Mouse (Mus musculus) forebrain, postnatal 0 days (tissue): Measurements from ENCODE around the gene Rdh13. TPM values are rescaled to one million over a fixed set of nuclear protein-coding genes. Genes with fewer than 3 reads are reported as not detected.

Experiments
- ATAC-seq: fragments of 200-750 bp; cut with Nextera tagmentation; 2 replicates; pipeline ENCODE4 v1.8.0; 2017; ENCODE audit warnings: mild to moderate bottlenecking, moderate library complexity
- DNase-seq: peaks from one replicate; pipeline ENCODE4 v3.0.0-alpha.2; 2015
- H3K27ac ChIP-seq: fragments of 300-500 bp; sonication (generic); 2 replicates; pipeline ENCODE4 v1.5.1; 2014; ENCODE audit warnings: low read depth, mild to moderate bottlenecking, antibody characterized with exemption, low read length, moderate library complexity, mixed read lengths
- H3K27me3 ChIP-seq: fragments of 300-500 bp; sonication (generic); 2 replicates; pipeline ENCODE4 v1.6.1; 2014; ENCODE audit warnings: mild to moderate bottlenecking, low read length, mixed read lengths; ENCODE audit not compliant: insufficient read depth
- H3K36me3 ChIP-seq: fragments of 300-500 bp; sonication (generic); 2 replicates; pipeline ENCODE4 v1.6.1; 2014; ENCODE audit warnings: mild to moderate bottlenecking, moderate library complexity; ENCODE audit not compliant: insufficient read depth
- H3K4me1 ChIP-seq: fragments of 300-500 bp; sonication (generic); 2 replicates; pipeline ENCODE4 v1.6.1; 2014; ENCODE audit warnings: antibody characterized with exemption; ENCODE audit not compliant: insufficient read depth
- H3K4me2 ChIP-seq: fragments of 300-500 bp; sonication (generic); 2 replicates; pipeline ENCODE4 v1.6.1; 2014; ENCODE audit warnings: low read depth, mild to moderate bottlenecking, moderate library complexity
- H3K4me3 ChIP-seq: fragments of 300-500 bp; sonication (generic); 2 replicates; pipeline ENCODE4 v1.5.1; 2014; ENCODE audit warnings: low read depth, low read length, mixed read lengths
- H3K9ac ChIP-seq: fragments of 300-500 bp; sonication (generic); 2 replicates; pipeline ENCODE4 v1.6.1; 2014; ENCODE audit warnings: mild to moderate bottlenecking
- H3K9me3 ChIP-seq: fragments of 300-500 bp; sonication (generic); 2 replicates; pipeline ENCODE4 v1.6.1; 2016; ENCODE audit warnings: low read length
- CTCF ChIP-seq: sonication (generic); IDR thresholded peaks from 2 replicates; pipeline ENCODE4 v1.5.1; 2016; ENCODE audit warnings: antibody characterized with exemption, control low read depth, low read depth
- WGBS: fragments of 180-500 bp; shearing (Covaris S2); extraction: QIAGEN DNeasy Blood & Tissue Kit; methylation state at CpG from one replicate; pipeline ENCODE4 v1.1.7; 2014; 5-methylcytosine and 5-hydroxymethylcytosine counted together
- polyA plus RNA-seq: library from polyadenylated mRNA; unstranded; fragments of >200 nt; fragmentation: Nextera tagmentation; extraction: Ambion mirVana; gene quantifications from 2 replicates; pipeline ENCODE4 v1.2.1, GENCODE M21; 2015
- total RNA-seq: library from RNA; depleted of rRNA; stranded (reverse); fragments of >200 nt; gene quantifications from 2 replicates; pipeline ENCODE4 v1.2.3, GENCODE M21; 2014

Rdh13 gene
- total and polyA plus RNA-seq, 2 experiments from 2014 or later, result 37.9 to 84.5 TPM

GRCm38 (mm10) chr7:4478021-4478795 lies 32.8 kb upstream of the Rdh13 start:
- peak overlapping the region; percentile 35 for H3K9ac ChIP-seq
- H3K9me3 ChIP-seq, result no peaks in the 10 kb centered on the region
- H3K27ac ChIP-seq, result no peak overlapping the region
- peak overlapping the region; percentile 37 for H3K4me3 ChIP-seq
- ATAC-seq (peak; percentile 93), DNase-seq (peak; percentile 74)
- no peaks in the 10 kb centered on the region; the same call in 1 of the 2 replicates for H3K27me3 ChIP-seq
- TF ChIP-seq CTCF, result 0 out of 2 replicates have a peak, but pooled peaks have one; percentile 5
- H3K4me1 ChIP-seq, result 0 out of 2 replicates have a peak, but pooled peaks cover 4% of the 10 kb centered on the region
- WGBS, result 3% methylated on average over 39 of the region's 39 CpGs
- H3K36me3 ChIP-seq, result peaks cover 31% of the 10 kb centered on the region
- peak overlapping the region; percentile 91 for H3K4me2 ChIP-seq

- ATAC-seq (no peak), DNase-seq (no peak)
- Histone ChIP-seq H3K4me1 (0 out of 2 replicates have a peak, but pooled peaks cover 2% of the 10 kb centered on the region), H3K36me3 (no peaks in the 10 kb centered on the region), H3K27ac (no peak overlapping the region), H3K4me3 (no peak overlapping the region), H3K9me3 (no peaks in the 10 kb centered on the region), H3K9ac (no peak overlapping the region), H3K4me2 (no peak overlapping the region), H3K27me3 (peaks cover 13% of the 10 kb centered on the region)
- WGBS, result 8% methylated on average over 19 of the region's 19 CpGs
- no peak for TF ChIP-seq CTCF
Measured at GRCm38 (mm10) chr7:4473940-4474339, 28.5 kb upstream of the Rdh13 start.

DNA sequence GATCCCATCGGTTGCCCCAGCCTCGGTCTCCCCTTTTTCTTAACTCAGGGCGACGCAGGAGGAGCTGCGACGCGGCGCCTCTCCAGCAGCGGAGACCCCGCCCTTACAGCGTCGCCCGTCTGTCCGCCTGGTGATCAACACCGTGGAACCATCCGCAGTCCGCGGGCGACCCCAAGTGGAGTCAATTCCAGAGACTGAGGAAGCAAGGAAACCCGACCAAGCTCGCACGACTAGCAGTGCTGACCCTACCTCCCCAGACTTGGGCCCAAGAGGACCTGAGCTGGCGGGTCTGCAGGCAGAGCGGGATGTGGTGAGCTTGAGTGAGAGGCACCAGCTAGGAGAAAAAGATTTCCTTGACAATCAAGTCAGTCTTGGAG lies 25.7 kb upstream of the Rdh13 start:
- DNase-seq, result peak; percentile 90
- H3K4me2 ChIP-seq, result peak overlapping the region; percentile 74
- H3K4me3 ChIP-seq, result peak overlapping the region; percentile 56
- WGBS, result 2% methylated on average over 24 of the region's 24 CpGs
- peak; percentile 90 for ATAC-seq
- no peak overlapping the region for H3K27ac ChIP-seq
- H3K36me3 ChIP-seq, result no peaks in the 10 kb centered on the region
- peaks cover 13% of the 10 kb centered on the region for H3K27me3 ChIP-seq
- H3K9me3 ChIP-seq, result no peaks in the 10 kb centered on the region
- H3K4me1 ChIP-seq, result no peaks in the 10 kb centered on the region
- peak; percentile 86 for TF ChIP-seq CTCF
- peak overlapping the region; percentile 57 for H3K9ac ChIP-seq

- ATAC-seq (peak; percentile 58), DNase-seq (peak; percentile 76)
- H3K27me3 ChIP-seq, result peaks cover 13% of the 10 kb centered on the region
- peak overlapping the region; percentile 41; the same call in 1 of the 2 replicates for H3K27ac ChIP-seq
- peak overlapping the region; percentile 57 for H3K9ac ChIP-seq
- WGBS, result 3% methylated on average over 35 of the region's 35 CpGs
- TF ChIP-seq CTCF, result no peak
- peak overlapping the region; percentile 56 for H3K4me3 ChIP-seq
- H3K9me3 ChIP-seq, result no peaks in the 10 kb centered on the region
- peak overlapping the region; percentile 74 for H3K4me2 ChIP-seq
- H3K36me3 ChIP-seq, result no peaks in the 10 kb centered on the region
- H3K4me1 ChIP-seq, result no peaks in the 10 kb centered on the region
Measured at GRCm38 (mm10) chr7:4470275-4471178, 25.1 kb upstream of the Rdh13 start.

- TF ChIP-seq CTCF, result no peak
- H3K4me1 ChIP-seq, result no peaks in the 10 kb centered on the region
- H3K4me3 ChIP-seq, result no peak overlapping the region
- ATAC-seq, result no peak
- DNase-seq, result no peak
- no peak overlapping the region for H3K9ac ChIP-seq
- H3K27ac ChIP-seq, result no peak overlapping the region
- peaks cover 13% of the 10 kb centered on the region for H3K27me3 ChIP-seq
- no peaks in the 10 kb centered on the region for H3K9me3 ChIP-seq
- 67% methylated on average over 3 of the region's 3 CpGs for WGBS
- H3K36me3 ChIP-seq, result no peaks in the 10 kb centered on the region
- no peak overlapping the region for H3K4me2 ChIP-seq
Measured at GRCm38 (mm10) chr7:4467801-4468200, 22.4 kb upstream of the Rdh13 start.

DNA sequence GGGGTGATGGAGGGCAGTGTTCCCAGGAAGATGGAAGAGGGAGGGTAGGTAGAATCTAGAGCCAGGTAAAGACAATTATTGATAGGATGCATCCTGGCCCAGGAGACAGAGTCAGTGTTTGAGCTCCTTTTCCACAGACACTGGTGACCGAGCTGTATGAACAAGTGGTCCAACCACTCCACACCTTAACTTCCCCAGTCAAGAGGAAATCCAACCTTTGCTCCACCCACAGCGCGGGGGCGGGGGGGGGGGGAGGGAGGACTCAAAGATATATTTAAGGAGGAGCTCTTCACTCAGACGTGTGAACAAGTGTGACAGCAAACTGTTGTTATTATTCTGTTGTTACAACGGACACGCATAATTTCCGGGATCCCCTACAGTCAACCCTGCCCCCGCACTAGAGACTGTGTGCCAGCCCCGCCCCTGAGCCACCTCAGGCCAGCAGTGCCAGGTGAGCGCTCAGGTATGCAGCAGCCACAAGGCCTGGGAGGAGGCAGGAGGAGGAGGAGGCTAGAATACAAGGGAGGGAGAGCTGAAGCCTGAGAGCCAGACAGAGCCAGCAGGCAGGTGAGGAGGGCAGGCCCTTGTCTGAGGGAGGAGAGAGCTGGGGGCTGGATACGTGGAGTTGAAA lies 18.9 kb upstream of the Rdh13 start:
- H3K9me3 ChIP-seq, result no peaks in the 10 kb centered on the region
- TF ChIP-seq CTCF, result no peak
- no peak overlapping the region for H3K27ac ChIP-seq
- no peaks in the 10 kb centered on the region for H3K36me3 ChIP-seq
- no peak overlapping the region for H3K4me2 ChIP-seq
- H3K4me1 ChIP-seq, result no peaks in the 10 kb centered on the region
- ATAC-seq (no peak), DNase-seq (no peak)
- 16% methylated on average over 12 of the region's 12 CpGs for WGBS
- no peaks in the 10 kb centered on the region for H3K27me3 ChIP-seq
- H3K4me3 ChIP-seq, result no peak overlapping the region
- no peak overlapping the region for H3K9ac ChIP-seq
